Mouse (Mus musculus) G1E (cell line): ENCODE measurements around the gene Zbtb12. TPM values are rescaled to one million over a fixed set of nuclear protein-coding genes. Genes with fewer than 3 reads are reported as not detected.

ENCODE experiments used
- ATAC-seq: 2 replicates; pipeline ENCODE4 v1.8.0; 2016; ENCODE audit warnings: mild to moderate bottlenecking; ENCODE audit not compliant: insufficient number of reproducible peaks, poor library complexity, low FRiP score, severe bottlenecking; ENCODE audit errors: extremely low read depth
- DNase-seq: peaks from one replicate; pipeline ENCODE4 v3.0.0; 2012; ENCODE audit warnings: low spot score
- H3K27me3 ChIP-seq: 2 replicates; pipeline ENCODE4 v1.6.1; 2012; ENCODE audit warnings: mild to moderate bottlenecking, low read length, inconsistent platforms; ENCODE audit not compliant: insufficient read depth
- H3K36me3 ChIP-seq: replicated peaks from 2 replicates; pipeline ENCODE3; 2012; ENCODE audit warnings: mild to moderate bottlenecking, inconsistent platforms
- H3K4me1 ChIP-seq: 2 replicates; pipeline ENCODE4 v1.6.1; 2012; ENCODE audit warnings: low read depth, low read length, inconsistent platforms, mixed read lengths; ENCODE audit not compliant: insufficient read depth
- H3K4me3 ChIP-seq: 2 replicates; pipeline ENCODE4 v1.5.1; 2012; ENCODE audit warnings: low read depth, mild to moderate bottlenecking, inconsistent platforms, low read length, moderate library complexity, mixed read lengths
- H3K9me3 ChIP-seq: replicated peaks from 2 replicates; pipeline ENCODE4 v1.6.1; 2012; ENCODE audit warnings: inconsistent platforms
- CTCF ChIP-seq: IDR thresholded peaks from 2 replicates; pipeline ENCODE4 v1.5.1; 2012; ENCODE audit warnings: low read depth, low read length, inconsistent platforms, mixed read lengths
- GATA1 ChIP-seq: IDR thresholded peaks from 2 replicates; pipeline ENCODE4 v1.6.1; 2012; ENCODE audit warnings: borderline replicate concordance, low read length, inconsistent platforms, mixed read lengths
- GATA2 ChIP-seq: IDR thresholded peaks from 2 replicates; pipeline ENCODE4 v1.6.1; 2012; ENCODE audit warnings: low read depth, low read length, inconsistent platforms, borderline replicate concordance
- POLR2AphosphoS5 ChIP-seq: IDR thresholded peaks from 2 replicates; pipeline ENCODE4 v1.6.1; 2012; ENCODE audit warnings: low read depth, low read length, inconsistent platforms; ENCODE audit not compliant: insufficient replicate concordance
- TAL1 ChIP-seq: conservative IDR thresholded peaks from 2 replicates; pipeline ENCODE4 v1.6.1; 2012; ENCODE audit warnings: low read depth, low read length, inconsistent platforms, mixed read lengths
- polyA plus RNA-seq: library from polyadenylated mRNA; stranded (reverse); fragments of >175 nt; gene quantifications from 2 replicates; pipeline ENCODE4 v1.2.3, GENCODE M21; 2012
- total RNA-seq, 2 experiments: library from RNA; stranded (forward) in 1 of 2; stranded (reverse) in 1 of 2; fragments of 200-1000 nt in 1 of 2; fragments of >200 nt in 1 of 2; fragmentation: Nextera tagmentation in 1 of 2; gene quantifications; 2 replicates each; pipeline ENCODE4 v1.2.3; 2014 to 2017

Zbtb12 gene
- total and polyA plus RNA-seq, 3 experiments = 4.4 to 20.4 (median 6.1) TPM

- Histone ChIP-seq H3K9me3 (no peaks in the 10 kb centered on the region), H3K4me1 (peaks cover 72% of the 10 kb centered on the region), H3K36me3 (no peaks in the 10 kb centered on the region), H3K27me3 (no peaks in the 10 kb centered on the region; the same call in 1 of the 2 replicates), H3K4me3 (peak overlapping the region; percentile 24; the same call in 1 of the 2 replicates)
- no peak for TF ChIP-seq GATA2
- TF ChIP-seq TAL1 = peak; percentile 63
- peak; percentile 22; the same call in 1 of the 2 replicates for ATAC-seq
- DNase-seq = no peak
Observed at GRCm38 (mm10) chr17:34884704-34885103, 5.4 kb downstream of the Zbtb12 start.

GRCm38 (mm10) chr17:34885615-34886014 is 6.3 kb downstream of the Zbtb12 start:
- H3K4me1 ChIP-seq = peaks cover 76% of the 10 kb centered on the region
- ATAC-seq = no peak
- TF ChIP-seq CTCF = no peak
- no peak for TF ChIP-seq GATA2
- TF ChIP-seq POLR2AphosphoS5 = no peak
- TF ChIP-seq GATA1 = no peak
- no peak for TF ChIP-seq TAL1

GRCm38 (mm10) chr17:34887942-34888341 is 8.7 kb downstream of the Zbtb12 start:
- DNase-seq (no peak), ATAC-seq (no peak)
- peaks cover 70% of the 10 kb centered on the region for H3K4me1 ChIP-seq
- no peaks in the 10 kb centered on the region for H3K27me3 ChIP-seq
- TF ChIP-seq POLR2AphosphoS5 = no peak
- no peak for TF ChIP-seq GATA1
- TF ChIP-seq CTCF = no peak
- TF ChIP-seq GATA2 = no peak
- no peak overlapping the region; the same call in 1 of the 2 replicates for H3K4me3 ChIP-seq
- H3K9me3 ChIP-seq = no peaks in the 10 kb centered on the region
- no peaks in the 10 kb centered on the region for H3K36me3 ChIP-seq

More at GRCm38 (mm10) chr17:34885615-34886014, 6.3 kb downstream of the Zbtb12 start:
- DNase-seq = no peak
- H3K4me3 ChIP-seq = no peak overlapping the region
- H3K27me3 ChIP-seq = no peaks in the 10 kb centered on the region; the same call in 1 of the 2 replicates
- H3K36me3 ChIP-seq = no peaks in the 10 kb centered on the region
- H3K9me3 ChIP-seq = no peaks in the 10 kb centered on the region

- H3K4me1 ChIP-seq = peaks cover 61% of the 10 kb centered on the region
- no peak overlapping the region for H3K4me3 ChIP-seq
- ATAC-seq (no peak), DNase-seq (no peak)
- peaks cover 3% of the 10 kb centered on the region for H3K36me3 ChIP-seq
- TF ChIP-seq CTCF (no peak), POLR2AphosphoS5 (no peak), GATA1 (no peak), GATA2 (no peak), TAL1 (no peak)
- no peaks in the 10 kb centered on the region for H3K9me3 ChIP-seq
- H3K27me3 ChIP-seq = no peaks in the 10 kb centered on the region
Observed at GRCm38 (mm10) chr17:34890074-34890743, 10.9 kb downstream of the Zbtb12 start.

GRCm38 (mm10) chr17:34891377-34891776 is 12.1 kb downstream of the Zbtb12 start:
- TF ChIP-seq TAL1 = no peak

GRCm38 (mm10) chr17:34893072-34893824 is 14.0 kb downstream of the Zbtb12 start:
- ATAC-seq (no peak), DNase-seq (no peak)
- TF ChIP-seq TAL1 (no peak), GATA1 (no peak), CTCF (no peak), GATA2 (no peak), POLR2AphosphoS5 (no peak)
- H3K27me3 ChIP-seq = no peaks in the 10 kb centered on the region
- peaks cover 59% of the 10 kb centered on the region for H3K4me1 ChIP-seq
- peaks cover 17% of the 10 kb centered on the region for H3K36me3 ChIP-seq
- H3K4me3 ChIP-seq = no peak overlapping the region
- H3K9me3 ChIP-seq = no peaks in the 10 kb centered on the region; the same call in 1 of the 2 replicates

More at GRCm38 (mm10) chr17:34891377-34891776, 12.1 kb downstream of the Zbtb12 start:
- no peak for DNase-seq
- Histone ChIP-seq H3K4me3 (no peak overlapping the region), H3K27me3 (no peaks in the 10 kb centered on the region), H3K4me1 (peaks cover 62% of the 10 kb centered on the region), H3K9me3 (no peaks in the 10 kb centered on the region; the same call in 1 of the 2 replicates), H3K36me3 (peaks cover 15% of the 10 kb centered on the region)
- ATAC-seq = no peak
